Mouse (Mus musculus) olfactory bulb, adult 2 months (tissue): Measurements from ENCODE around the gene Fbxl17. TPM values are rescaled to one million over a fixed set of nuclear protein-coding genes. Genes with fewer than 3 reads are reported as not detected.

ENCODE experiments used
- H3K27ac ChIP-seq: fragments of 200-500 bp; 2 replicates; pipeline ENCODE4 v1.5.1; 2012; ENCODE audit warnings: low read depth, low read length; ENCODE audit not compliant: insufficient read depth
- H3K4me1 ChIP-seq: fragments of 200-500 bp; 2 replicates; pipeline ENCODE4 v1.6.1; 2012; ENCODE audit warnings: low read length; ENCODE audit not compliant: control insufficient read depth, insufficient read depth
- H3K4me3 ChIP-seq: fragments of 200-500 bp; 2 replicates; pipeline ENCODE4 v1.5.1; 2012; ENCODE audit warnings: mild to moderate bottlenecking, low read depth, low read length, moderate library complexity; ENCODE audit not compliant: insufficient read depth
- CTCF ChIP-seq: fragments of 200-500 bp; IDR thresholded peaks from 2 replicates; pipeline ENCODE4 v1.5.1; 2012; ENCODE audit warnings: low read depth, mild to moderate bottlenecking, low read length, moderate library complexity; ENCODE audit not compliant: insufficient read depth
- POLR2A ChIP-seq: fragments of 200-500 bp; IDR thresholded peaks from 2 replicates; pipeline ENCODE4 v1.6.1; 2012; ENCODE audit warnings: mild to moderate bottlenecking, low read depth, low read length, moderate library complexity; ENCODE audit not compliant: insufficient read depth
- WGBS: fragments of 180-500 bp; shearing (Covaris S2); methylation state at CpG from one replicate; pipeline ENCODE4 v1.1.7; 2018; 5-methylcytosine and 5-hydroxymethylcytosine counted together
- polyA plus RNA-seq: library from polyadenylated mRNA; stranded (reverse); fragments of >200 nt; gene quantifications from 2 replicates; pipeline ENCODE4 v1.2.4, GENCODE M21; 2012; ENCODE audit warnings: low replicate concordance; ENCODE audit not compliant: missing spikeins, insufficient read depth, insufficient read length

Fbxl17 gene
- polyA plus RNA-seq, result not detected in 2 replicates

DNA sequence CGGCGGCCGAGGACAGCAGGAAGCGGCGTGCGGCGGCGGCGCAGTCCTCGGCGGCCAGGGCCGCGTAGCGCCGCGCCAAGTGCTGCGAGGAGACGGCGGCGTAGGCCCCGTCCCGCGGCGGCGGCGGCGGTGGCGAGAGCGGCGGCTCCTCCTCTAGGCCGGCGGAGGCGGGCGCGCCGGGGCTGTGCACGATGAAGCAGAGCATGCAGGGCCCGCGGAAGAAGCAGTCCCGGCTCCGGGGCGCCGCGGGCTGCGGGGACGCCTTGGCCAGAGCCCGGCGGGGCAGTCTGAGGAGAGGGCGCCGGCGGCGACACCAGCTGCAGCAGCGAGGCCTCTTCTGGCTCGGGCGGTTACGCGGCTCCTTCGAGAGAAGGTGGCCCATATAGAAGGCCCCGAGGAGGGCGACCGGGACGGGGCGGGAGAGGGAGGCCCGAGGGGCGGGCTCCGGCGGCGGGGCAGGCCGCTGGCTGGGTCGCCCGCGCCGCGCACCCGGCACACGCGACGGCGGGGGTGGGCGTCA, at the start of gene Fbxl17:
TSS of gene Fbxl17 (minus strand) at position 382 of the 520 bp plus-strand sequence.
- TF ChIP-seq POLR2A (no peak), CTCF (no peak)
- whole genome bisulfite sequencing, result 3% methylated on average over 79 of the region's 80 CpGs
- H3K4me3 ChIP-seq, result peak within 1 kb of the TSS; percentile 95
- H3K27ac ChIP-seq, result peak within 1 kb of the TSS; percentile 66
- peaks cover 8% of the 10 kb centered on the region for H3K4me1 ChIP-seq

GRCm38 (mm10) chr17:63547465-63547864, 47.6 kb upstream of the Fbxl17 start:
- no peak overlapping the region for H3K27ac ChIP-seq
- no peak for TF ChIP-seq POLR2A
- TF ChIP-seq CTCF, result no peak
- H3K4me3 ChIP-seq, result no peak overlapping the region
- no peaks in the 10 kb centered on the region for H3K4me1 ChIP-seq
- WGBS, result 72% methylated on average over 4 of the region's 4 CpGs

- TF ChIP-seq POLR2A (no peak), CTCF (no peak)
- no peak overlapping the region for H3K4me3 ChIP-seq
- H3K4me1 ChIP-seq, result no peaks in the 10 kb centered on the region
- no peak overlapping the region for H3K27ac ChIP-seq
- 93% methylated on average over 17 of the region's 17 CpGs for WGBS
These were observed 34.9 kb upstream of the Fbxl17 start for GRCm38 (mm10) chr17:63534576-63535265.

DNA sequence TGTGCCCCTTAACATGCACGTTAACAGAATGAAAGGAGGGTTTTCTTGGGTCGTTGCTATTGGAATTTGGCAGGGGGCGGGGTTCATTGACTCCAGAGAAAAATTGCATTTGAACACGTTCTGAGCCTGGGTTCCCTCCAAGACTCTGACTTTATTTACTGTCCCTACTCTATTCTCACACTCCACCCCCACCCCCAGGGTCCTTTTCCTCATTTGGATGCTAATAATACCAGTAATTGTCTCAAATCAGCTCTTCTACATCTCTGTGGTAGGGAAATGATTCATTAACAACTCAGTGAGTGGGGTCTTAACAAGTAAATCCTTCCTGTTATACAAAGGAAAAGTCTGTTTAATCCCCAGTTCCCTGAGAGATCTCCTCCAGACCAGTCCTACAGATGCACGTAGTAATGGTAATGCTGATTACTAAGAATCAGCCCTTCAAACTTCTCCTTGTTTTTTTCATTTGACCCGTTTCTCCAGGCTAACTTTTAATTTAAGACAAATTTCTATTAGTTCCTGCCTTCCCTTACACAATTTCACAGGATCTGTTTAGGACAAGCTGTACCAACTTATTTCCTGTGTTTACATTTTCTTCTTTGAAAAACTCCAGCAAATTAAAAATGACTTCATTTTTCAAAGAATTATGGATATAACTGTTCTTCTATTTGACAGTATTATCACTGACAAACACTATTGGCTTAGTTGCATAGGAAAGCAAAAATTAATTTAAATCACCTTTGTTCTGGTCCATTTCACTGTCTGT, 33.4 kb upstream of the Fbxl17 start:
- TF ChIP-seq CTCF, result no peak
- TF ChIP-seq POLR2A, result no peak
- 26% methylated on average over 6 of the region's 6 CpGs for WGBS

GRCm38 (mm10) chr17:63529476-63529875, 29.7 kb upstream of the Fbxl17 start:
- Histone ChIP-seq H3K4me1 (no peaks in the 10 kb centered on the region), H3K4me3 (no peak overlapping the region), H3K27ac (no peak overlapping the region)
- WGBS, result 75% methylated on average over 6 of the region's 6 CpGs
- no peak for TF ChIP-seq CTCF

More for the DNA sequence above, 33.4 kb upstream of the Fbxl17 start:
- Histone ChIP-seq H3K4me3 (no peak overlapping the region), H3K4me1 (no peaks in the 10 kb centered on the region), H3K27ac (no peak overlapping the region)

- Histone ChIP-seq H3K27ac (no peak overlapping the region), H3K4me3 (no peak overlapping the region), H3K4me1 (no peaks in the 10 kb centered on the region)
- 74% methylated on average over 2 of the region's 2 CpGs for WGBS
- no peak for TF ChIP-seq POLR2A
These were observed 20.9 kb upstream of the Fbxl17 start for GRCm38 (mm10) chr17:63520691-63521090.

GRCm38 (mm10) chr17:63510451-63510850, 10.6 kb upstream of the Fbxl17 start:
- Histone ChIP-seq H3K4me1 (no peaks in the 10 kb centered on the region), H3K4me3 (no peak overlapping the region), H3K27ac (no peak overlapping the region)
- 50% methylated on average over 2 of the region's 2 CpGs for WGBS
- TF ChIP-seq CTCF (no peak), POLR2A (no peak)

GRCm38 (mm10) chr17:63501091-63501490, 1.3 kb upstream of the Fbxl17 start:
- no peak overlapping the region for H3K27ac ChIP-seq
- no peak for TF ChIP-seq CTCF
- H3K4me1 ChIP-seq, result peaks cover 5% of the 10 kb centered on the region
- H3K4me3 ChIP-seq, result no peak overlapping the region
- 93% methylated on average over 6 of the region's 6 CpGs for WGBS

GRCm38 (mm10) chr17:63500156-63500834, 478 bp upstream of the Fbxl17 start:
- H3K27ac ChIP-seq, result peak overlapping the region; percentile 66
- peak overlapping the region; percentile 95 for H3K4me3 ChIP-seq
- 0 out of 2 replicates have a peak, but pooled peaks have one; percentile 40 for TF ChIP-seq POLR2A
- TF ChIP-seq CTCF, result no peak
- under 1% methylated on average over 63 of the region's 78 CpGs for WGBS
- peaks cover 8% of the 10 kb centered on the region for H3K4me1 ChIP-seq
